Mouse (Mus musculus): Measurements from ENCODE around the gene Olfr1311.

DNA sequence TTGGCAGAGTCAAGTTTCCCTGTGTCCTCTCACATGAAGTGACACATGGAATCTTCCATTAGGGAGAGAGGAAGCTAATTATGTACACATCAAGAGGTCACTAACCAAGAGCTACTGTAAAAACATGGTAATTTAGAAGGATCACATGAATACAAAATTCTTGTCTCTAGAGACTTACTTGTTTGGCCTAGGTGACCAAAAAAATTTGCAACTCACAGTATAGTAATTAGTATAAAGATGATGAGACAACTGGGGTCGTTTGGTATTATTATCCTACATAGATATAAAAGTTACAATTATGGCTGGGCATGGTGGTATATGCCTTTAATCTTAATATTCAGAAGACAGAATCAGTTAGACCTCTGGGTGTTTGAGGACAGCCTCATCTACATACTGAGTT is 25.9 kb upstream of the Olfr1311 start, which contains the start of gene Olfr1312:
- no peak for TF ChIP-seq POLR2A (IDR thresholded peaks at IDR 0.05; ENCODE audit: control insufficient read depth, extremely low read depth, insufficient read depth, low read length, poor library complexity)
- no peak for TF ChIP-seq CTCF (IDR thresholded peaks at IDR 0.05; ENCODE audit: borderline replicate concordance, control insufficient read depth, extremely low read depth, insufficient read depth, low read length, poor library complexity)
